Mouse (Mus musculus): ENCODE measurements around the gene Trim50. TPM values are rescaled to one million over a fixed set of nuclear protein-coding genes. Genes with fewer than 3 reads are reported as not detected.
A peak's percentile ranks its signal among the peaks of the same experiment; 100 is the strongest.
"Not testable (repeated sequence)": the region's sequence is repeated elsewhere in the genome, so short reads cannot be mapped to it uniquely, and the experiment has no call there.

The Trim50 gene
- total RNA-seq, 1 experiment from 2014 or later, result not detected

GRCm38 (mm10) chr5:135367841-135368240 is 14.7 kb downstream of the Trim50 start:
- ATAC-seq (ENCODE audit: extremely low read depth, insufficient number of reproducible peaks, low FRiP score, poor library complexity, severe bottlenecking), result no peak

DNA sequence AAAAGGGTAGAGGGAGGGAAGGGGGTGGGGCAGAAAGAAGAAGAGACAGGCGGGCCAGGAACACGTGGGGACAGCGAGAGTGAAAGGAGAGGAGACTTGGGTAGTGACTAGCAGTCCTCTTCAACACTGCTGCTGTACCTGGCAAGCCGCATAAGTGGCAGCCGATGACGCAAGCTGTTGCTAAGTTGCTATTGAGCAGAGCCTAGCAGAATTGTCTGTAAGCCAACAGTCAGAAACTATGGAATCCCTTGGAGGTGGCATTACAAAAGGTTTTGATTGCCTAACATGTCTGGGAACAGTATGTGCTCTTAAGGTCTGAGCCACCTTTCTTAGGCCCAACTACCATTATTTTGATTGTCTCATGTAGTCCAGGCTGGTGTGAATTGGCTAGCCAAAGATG is 15.2 kb downstream of the Trim50 start:
- ATAC-seq (ENCODE audit: extremely low read depth, insufficient number of reproducible peaks, low FRiP score, poor library complexity, severe bottlenecking), result no peak

GRCm38 (mm10) chr5:135369196-135369595 is 16.1 kb downstream of the Trim50 start:
- ATAC-seq (ENCODE audit: extremely low read depth, insufficient number of reproducible peaks, low FRiP score, poor library complexity, severe bottlenecking), result not testable (repeated sequence)

GRCm38 (mm10) chr5:135369787-135370654 is 16.9 kb downstream of the Trim50 start, which contains the start of gene Nsun5:
Nsun5 (plus strand) TSS chr5:135369953.
- peak; percentile 78 for ATAC-seq (ENCODE audit: extremely low read depth, insufficient number of reproducible peaks, low FRiP score, poor library complexity, severe bottlenecking)

- ATAC-seq (ENCODE audit: extremely low read depth, insufficient number of reproducible peaks, low FRiP score, poor library complexity, severe bottlenecking), result no peak
Measured at GRCm38 (mm10) chr5:135371195-135371594, 18.1 kb downstream of the Trim50 start.

DNA sequence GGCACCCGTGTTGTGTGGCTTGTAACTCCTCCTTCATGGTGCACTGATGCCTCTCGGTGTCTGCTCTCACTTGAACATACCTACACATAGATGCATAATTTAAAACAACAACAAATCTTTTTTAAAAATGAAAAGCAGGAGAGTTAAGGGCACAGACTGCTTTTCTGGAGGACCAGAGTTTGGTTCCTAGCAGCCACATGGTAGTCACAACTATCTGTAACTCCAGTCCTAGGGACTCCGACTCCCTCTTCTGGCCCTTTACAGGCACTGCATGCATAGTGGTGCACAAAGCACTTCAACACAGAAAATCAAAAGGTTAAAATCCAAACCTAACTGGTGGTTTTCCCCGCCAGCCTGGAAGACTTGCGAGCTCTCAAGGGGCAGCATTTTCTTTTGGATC is 20.5 kb downstream of the Trim50 start:
- no peak for ATAC-seq (ENCODE audit: extremely low read depth, insufficient number of reproducible peaks, low FRiP score, poor library complexity, severe bottlenecking)

DNA sequence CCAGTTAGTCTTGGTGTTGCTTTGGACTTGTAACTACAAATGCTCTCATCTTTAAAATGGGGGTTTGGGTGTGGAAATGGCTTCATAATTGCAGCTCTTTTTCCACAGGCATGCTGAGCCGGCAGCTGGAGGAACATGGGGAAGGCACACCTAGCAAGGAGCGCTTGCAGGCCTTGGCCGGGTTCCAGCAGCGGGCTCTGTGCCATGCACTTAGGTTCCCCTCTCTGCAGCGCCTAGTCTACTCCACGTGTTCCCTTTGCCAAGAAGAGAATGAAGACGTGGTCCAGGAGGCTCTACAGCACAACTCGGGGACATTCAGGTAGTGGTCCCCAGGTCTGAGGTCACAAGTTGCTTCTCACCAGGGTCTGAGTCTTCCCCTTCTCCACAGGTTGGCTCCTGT is 22.1 kb downstream of the Trim50 start:
- ATAC-seq (ENCODE audit: extremely low read depth, insufficient number of reproducible peaks, low FRiP score, poor library complexity, severe bottlenecking), result no peak

GRCm38 (mm10) chr5:135376341-135376740 is 23.2 kb downstream of the Trim50 start:
- ATAC-seq (ENCODE audit: extremely low read depth, insufficient number of reproducible peaks, low FRiP score, poor library complexity, severe bottlenecking), result no peak

GRCm38 (mm10) chr5:135380681-135381080 is 27.6 kb downstream of the Trim50 start:
- ATAC-seq (ENCODE audit: extremely low read depth, insufficient number of reproducible peaks, low FRiP score, poor library complexity, severe bottlenecking), result no peak

GRCm38 (mm10) chr5:135381356-135381925 is 28.3 kb downstream of the Trim50 start:
- no peak for ATAC-seq (ENCODE audit: extremely low read depth, insufficient number of reproducible peaks, low FRiP score, poor library complexity, severe bottlenecking)

DNA sequence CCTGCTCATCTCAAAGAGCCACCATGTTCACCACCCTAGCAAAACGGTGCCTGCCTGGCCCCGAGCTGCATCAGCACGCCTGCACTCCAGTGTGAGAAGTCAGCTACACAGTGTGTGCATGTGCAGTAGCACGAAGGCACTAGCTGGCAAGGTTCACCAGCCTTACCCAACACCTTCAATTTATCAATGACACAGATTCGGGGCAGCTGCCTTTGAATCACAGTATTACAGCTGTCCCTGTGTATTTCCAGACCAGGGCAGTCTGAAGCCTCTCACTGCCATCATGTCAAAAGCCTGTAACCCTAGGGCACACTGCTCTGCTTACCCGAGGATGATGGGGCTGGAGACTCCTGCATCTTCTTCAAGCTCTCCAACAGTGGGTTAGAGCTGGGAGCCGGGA is 29.7 kb downstream of the Trim50 start:
- no peak for ATAC-seq (ENCODE audit: extremely low read depth, insufficient number of reproducible peaks, low FRiP score, poor library complexity, severe bottlenecking)

DNA sequence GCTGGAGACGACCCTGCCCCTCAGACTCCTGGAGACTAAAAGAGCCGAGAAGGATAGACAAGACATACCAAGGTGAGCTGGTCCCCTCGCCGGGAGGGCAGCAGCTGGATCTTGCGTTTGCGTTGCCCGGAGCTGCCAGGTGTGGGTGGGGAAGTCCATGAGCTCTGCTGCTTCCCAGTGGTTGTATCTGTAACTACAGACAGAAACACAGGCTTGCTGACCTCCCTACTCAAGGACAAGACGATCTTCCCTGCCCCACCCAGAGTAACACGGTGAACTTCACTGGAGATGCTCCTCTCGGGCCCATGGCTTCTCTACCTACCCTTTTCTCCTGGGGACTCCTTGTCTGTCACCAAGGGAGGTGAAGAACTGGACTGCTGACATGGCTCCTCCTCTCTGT is 30.7 kb downstream of the Trim50 start:
- ATAC-seq (ENCODE audit: extremely low read depth, insufficient number of reproducible peaks, low FRiP score, poor library complexity, severe bottlenecking), result no peak

DNA sequence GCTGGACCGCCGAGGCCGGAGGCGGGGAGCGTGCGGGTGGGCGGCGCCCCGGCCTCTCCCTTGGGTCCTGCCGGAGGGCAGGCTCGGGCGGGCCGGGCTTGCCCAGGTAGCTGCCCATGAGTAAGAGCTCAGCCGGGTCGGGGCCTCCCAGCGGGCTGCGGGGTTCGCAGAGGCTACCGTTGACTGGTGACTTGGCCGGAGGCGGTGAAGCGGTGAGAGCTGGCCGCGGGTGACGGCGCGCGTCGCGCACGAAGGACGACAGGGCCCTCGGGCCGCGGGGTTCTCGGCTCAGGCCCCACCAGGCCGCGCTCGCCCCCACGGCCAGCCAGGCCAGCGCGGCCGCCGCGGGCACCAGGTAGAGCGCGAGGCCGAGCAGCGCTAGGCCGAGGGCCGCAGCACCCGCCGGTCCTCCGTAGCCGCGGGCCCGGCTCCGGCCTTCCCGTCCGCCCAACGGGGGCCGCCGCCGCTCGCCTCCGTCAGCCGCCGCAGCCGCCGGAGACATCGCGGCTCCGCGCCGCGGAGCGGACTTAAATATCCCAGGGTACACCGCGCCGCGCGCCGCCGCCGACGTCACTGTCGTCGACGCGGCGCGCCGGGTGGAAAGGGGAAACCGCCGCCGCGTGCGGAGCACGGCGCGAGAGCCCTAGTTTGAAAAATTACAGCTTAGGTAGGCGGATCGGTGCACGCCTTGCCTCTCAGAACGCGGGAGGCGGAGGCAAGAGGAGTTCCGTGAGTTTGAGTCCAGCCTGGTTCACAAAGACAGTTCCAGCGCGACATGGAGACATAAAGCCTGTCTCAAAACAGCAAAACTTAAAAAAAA is 41.1 kb downstream of the Trim50 start, which contains the start of gene Pom121:
Gene Pom121 (minus strand): TSS at position 543 of the 820 bp plus-strand sequence.
- ATAC-seq (ENCODE audit: extremely low read depth, insufficient number of reproducible peaks, low FRiP score, poor library complexity, severe bottlenecking), result peak; percentile 80

DNA sequence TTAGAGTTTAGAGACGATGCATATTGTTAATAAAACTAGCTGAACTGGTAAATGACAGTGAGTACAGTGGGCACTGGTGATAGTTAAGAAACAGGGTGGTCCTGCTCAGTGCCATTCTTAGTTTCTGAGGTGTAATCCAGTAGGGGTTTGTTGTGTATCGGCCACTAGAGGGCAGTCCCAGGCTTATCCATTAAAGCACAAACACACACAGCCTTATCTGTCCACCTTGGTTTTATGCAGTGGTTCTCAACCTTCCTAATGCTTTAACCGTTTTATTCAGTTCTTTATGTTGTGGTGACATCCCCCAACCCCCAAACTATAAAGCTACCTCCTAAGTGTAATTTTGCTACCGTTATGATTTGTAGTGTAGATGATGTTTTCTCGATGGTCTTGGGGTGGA is 42.7 kb downstream of the Trim50 start:
- ATAC-seq (ENCODE audit: extremely low read depth, insufficient number of reproducible peaks, low FRiP score, poor library complexity, severe bottlenecking), result peak; percentile 39; the same call in 1 of the 2 replicates

DNA sequence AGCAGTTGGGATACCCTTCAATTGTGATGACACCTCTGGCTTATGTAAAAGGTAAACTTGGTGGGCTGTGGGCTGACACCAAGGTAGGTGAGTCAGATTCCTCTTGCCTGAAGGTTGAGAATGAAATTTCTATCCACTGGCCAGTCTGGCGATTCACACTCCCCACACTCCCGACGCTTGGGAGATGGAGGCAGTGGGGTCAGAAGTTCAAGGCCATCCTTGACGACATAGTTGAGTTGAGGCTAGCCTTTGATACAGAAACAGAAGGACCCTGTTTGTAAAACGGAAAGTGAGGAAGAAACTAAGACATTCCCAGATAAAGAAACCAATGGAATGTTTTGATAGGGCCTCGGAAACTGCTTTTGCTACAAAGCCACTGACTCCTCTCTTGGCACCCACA is 46.3 kb downstream of the Trim50 start:
- no peak for ATAC-seq (ENCODE audit: extremely low read depth, insufficient number of reproducible peaks, low FRiP score, poor library complexity, severe bottlenecking)

GRCm38 (mm10) chr5:135400244-135400643 is 47.1 kb downstream of the Trim50 start:
- peak; percentile 80 for ATAC-seq (ENCODE audit: extremely low read depth, insufficient number of reproducible peaks, low FRiP score, poor library complexity, severe bottlenecking)

DNA sequence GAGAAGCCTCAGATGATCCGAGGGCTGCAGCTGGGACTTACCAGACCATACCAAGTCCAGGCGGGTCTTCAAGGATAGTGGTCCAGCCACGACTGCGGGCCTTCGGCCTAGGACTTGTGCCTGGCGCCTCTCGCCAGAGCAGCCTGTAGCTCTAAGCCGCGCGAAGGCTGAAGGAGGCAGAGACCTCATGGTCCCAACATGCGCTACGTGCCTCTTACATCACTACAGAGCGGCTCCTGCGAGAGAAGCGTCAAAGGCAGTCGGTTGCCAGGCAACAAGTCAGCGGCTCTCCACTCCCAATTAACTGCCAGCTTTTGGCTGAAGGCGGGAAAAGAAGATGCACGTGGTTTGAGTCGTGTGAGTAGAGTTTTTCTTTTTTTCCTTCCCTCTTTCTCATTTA is 51.5 kb downstream of the Trim50 start:
- no peak for ATAC-seq (ENCODE audit: extremely low read depth, insufficient number of reproducible peaks, low FRiP score, poor library complexity, severe bottlenecking)

GRCm38 (mm10) chr5:135405437-135405836 is 52.3 kb downstream of the Trim50 start:
- no peak for ATAC-seq (ENCODE audit: extremely low read depth, insufficient number of reproducible peaks, low FRiP score, poor library complexity, severe bottlenecking)

DNA sequence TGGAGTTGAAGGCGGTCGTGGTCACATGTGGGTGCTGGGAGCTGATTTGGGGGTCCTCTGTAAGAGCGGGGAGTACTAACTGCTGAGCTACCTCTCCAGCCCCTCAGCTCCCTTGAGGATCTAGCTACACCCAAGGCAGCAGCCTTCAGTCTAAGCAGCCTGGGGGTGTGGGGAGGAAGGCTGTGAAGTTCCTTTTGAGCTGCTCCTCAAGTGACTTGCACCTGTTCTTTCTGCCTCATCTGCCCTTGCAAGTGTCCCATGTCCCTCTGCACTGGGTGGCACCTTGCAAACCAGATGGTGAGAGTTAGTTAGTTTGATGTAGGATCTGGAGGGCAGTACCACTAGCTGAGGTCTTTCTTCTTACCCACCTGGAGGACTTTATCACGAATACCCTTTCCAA is 55.0 kb downstream of the Trim50 start:
- no peak for ATAC-seq (ENCODE audit: extremely low read depth, insufficient number of reproducible peaks, low FRiP score, poor library complexity, severe bottlenecking)

Data from neutrophil, adult 5-6 weeks (primary cell).